Mouse (Mus musculus) G1E (cell line): ENCODE results near the gene Osbpl7.

ENCODE experiments used
- CTCF ChIP-seq: IDR thresholded peaks from 2 replicates; pipeline ENCODE4 v1.5.1; 2012; ENCODE audit warnings: low read depth, low read length, inconsistent platforms, mixed read lengths
- GATA2 ChIP-seq: IDR thresholded peaks from 2 replicates; pipeline ENCODE4 v1.6.1; 2012; ENCODE audit warnings: low read depth, low read length, inconsistent platforms, borderline replicate concordance

DNA sequence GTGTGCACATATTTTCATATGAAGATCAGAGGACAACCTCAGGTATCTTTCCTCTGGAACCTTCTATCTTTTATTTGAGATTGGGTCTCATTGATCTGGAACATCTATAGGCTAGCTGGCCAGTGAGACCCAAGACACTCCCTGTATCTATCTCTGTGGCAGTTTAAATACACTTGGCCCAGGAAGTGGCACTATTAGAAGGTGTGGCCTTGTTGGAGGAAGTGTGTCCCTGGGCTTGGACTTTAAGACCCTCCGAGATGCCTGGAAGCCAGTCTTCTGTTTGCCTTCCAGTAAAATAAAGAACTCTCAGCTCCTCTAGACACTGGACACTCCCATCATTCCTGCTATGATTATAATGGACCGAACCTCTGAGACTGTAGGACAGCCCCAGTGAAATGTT, 19.3 kb downstream of the Osbpl7 start:
- TF ChIP-seq GATA2 (no peak), CTCF (no peak)
